Mouse (Mus musculus): ENCODE results near the gene Glis3. TPM values are rescaled to one million over a fixed set of nuclear protein-coding genes. Genes with fewer than 3 reads are reported as not detected.

The Glis3 gene
- total RNA-seq, 1 experiment: 3.3 TPM

GRCm38 (mm10) chr19:28408787-28409186 lies 271.1 kb downstream of the Glis3 start:
- TF ChIP-seq ZNF384 (IDR thresholded peaks at IDR 0.05; ENCODE audit: low read depth, low read length) (no peak), MAFK (IDR thresholded peaks at IDR 0.05; ENCODE audit: insufficient read depth, low read depth, low read length) (no peak), ZC3H11A (IDR thresholded peaks at IDR 0.05; ENCODE audit: borderline replicate concordance, low read depth, low read length) (no peak), CHD2 (IDR thresholded peaks at IDR 0.05; ENCODE audit: low read depth, low read length) (no peak), HCFC1 (IDR thresholded peaks at IDR 0.05; ENCODE audit: borderline replicate concordance, insufficient read depth, low read length) (no peak)
- Histone ChIP-seq H3K4me1 (ENCODE audit: control insufficient read depth in 2 of 2, insufficient read depth in 2 of 2, low read length in 2 of 2, poor library complexity in 1 of 2) (no peaks in the 10 kb centered on the region), H3K4me3 (ENCODE audit: insufficient read depth in 1 of 2, low read depth in 1 of 2, low read length in 2 of 2, poor library complexity in 1 of 2, severe bottlenecking in 1 of 2) (no peak overlapping the region), H3K36me3 (ENCODE audit: control insufficient read depth, insufficient read depth, low read length, poor library complexity, severe bottlenecking) (no peaks in the 10 kb centered on the region), H3K27ac (ENCODE audit: insufficient read depth, low read depth, low read length, poor library complexity, severe bottlenecking) (no peak overlapping the region), H3K9me3 (ENCODE audit: control insufficient read depth, insufficient read depth, low read depth, low read length) (no peaks in the 10 kb centered on the region), H3K9ac (ENCODE audit: insufficient read depth, low read depth, low read length, poor library complexity, severe bottlenecking) (no peak overlapping the region)
- DNase-seq (ENCODE audit: low read depth, low spot score): no peak
- in situ Hi-C loops (cut with MboI; ENCODE audit: low sequenced_read_pairs in 2 of 2, unreplicated experiment in 2 of 2): no loop called here

DNA sequence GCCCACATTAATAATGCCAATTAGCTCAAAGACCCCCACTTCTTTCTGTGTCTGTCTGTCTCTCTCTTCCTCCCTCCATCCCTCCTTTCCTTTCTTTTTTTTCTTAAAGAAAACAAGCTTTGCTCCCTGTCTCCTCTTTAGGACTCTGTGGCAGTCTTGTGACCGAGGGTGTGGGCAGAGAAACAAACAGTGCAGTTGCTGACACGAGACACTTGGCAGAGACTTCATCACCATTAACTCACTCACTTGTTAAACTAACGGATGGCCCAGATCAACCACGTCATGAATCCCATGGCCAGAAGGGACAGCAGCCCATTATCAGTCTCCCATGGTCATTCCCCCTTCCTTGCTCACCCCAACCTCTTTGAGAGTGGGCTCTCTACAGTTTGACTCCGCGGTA lies 276.9 kb downstream of the Glis3 start:
- H3K4me3 ChIP-seq (ENCODE audit: insufficient read depth in 1 of 2, low read depth in 1 of 2, low read length in 2 of 2, poor library complexity in 1 of 2, severe bottlenecking in 1 of 2): no peak overlapping the region
- no peaks in the 10 kb centered on the region for H3K9me3 ChIP-seq (ENCODE audit: control insufficient read depth, insufficient read depth, low read depth, low read length)
- H3K4me1 ChIP-seq (ENCODE audit: control insufficient read depth in 2 of 2, insufficient read depth in 2 of 2, low read length in 2 of 2, poor library complexity in 1 of 2): no peaks in the 10 kb centered on the region
- in situ Hi-C loops (cut with MboI; ENCODE audit: low sequenced_read_pairs in 2 of 2, unreplicated experiment in 2 of 2): no loop called here
- H3K36me3 ChIP-seq (ENCODE audit: control insufficient read depth, insufficient read depth, low read length, poor library complexity, severe bottlenecking): no peaks in the 10 kb centered on the region
- TF ChIP-seq HCFC1 (IDR thresholded peaks at IDR 0.05; ENCODE audit: borderline replicate concordance, insufficient read depth, low read length) (no peak), MAFK (IDR thresholded peaks at IDR 0.05; ENCODE audit: insufficient read depth, low read depth, low read length) (no peak), ZC3H11A (IDR thresholded peaks at IDR 0.05; ENCODE audit: borderline replicate concordance, low read depth, low read length) (no peak), CHD2 (IDR thresholded peaks at IDR 0.05; ENCODE audit: low read depth, low read length) (no peak), ZNF384 (IDR thresholded peaks at IDR 0.05; ENCODE audit: low read depth, low read length) (no peak)
- no peak overlapping the region for H3K27ac ChIP-seq (ENCODE audit: insufficient read depth, low read depth, low read length, poor library complexity, severe bottlenecking)
- DNase-seq (ENCODE audit: low read depth, low spot score): no peak
- H3K9ac ChIP-seq (ENCODE audit: insufficient read depth, low read depth, low read length, poor library complexity, severe bottlenecking): no peak overlapping the region

GRCm38 (mm10) chr19:28395584-28395861 lies 284.4 kb downstream of the Glis3 start:
- H3K9me3 ChIP-seq (ENCODE audit: control insufficient read depth, insufficient read depth, low read depth, low read length): no peaks in the 10 kb centered on the region
- no peaks in the 10 kb centered on the region for H3K4me1 ChIP-seq (ENCODE audit: control insufficient read depth in 2 of 2, insufficient read depth in 2 of 2, low read length in 2 of 2, poor library complexity in 1 of 2)
- no peak overlapping the region for H3K27ac ChIP-seq (ENCODE audit: insufficient read depth, low read depth, low read length, poor library complexity, severe bottlenecking)
- no peaks in the 10 kb centered on the region for H3K36me3 ChIP-seq (ENCODE audit: control insufficient read depth, insufficient read depth, low read length, poor library complexity, severe bottlenecking)
- TF ChIP-seq CHD2 (IDR thresholded peaks at IDR 0.05; ENCODE audit: low read depth, low read length): no peak
- TF ChIP-seq HCFC1 (IDR thresholded peaks at IDR 0.05; ENCODE audit: borderline replicate concordance, insufficient read depth, low read length): no peak
- TF ChIP-seq MAFK (IDR thresholded peaks at IDR 0.05; ENCODE audit: insufficient read depth, low read depth, low read length): no peak
- no peak for TF ChIP-seq ZNF384 (IDR thresholded peaks at IDR 0.05; ENCODE audit: low read depth, low read length)
- TF ChIP-seq ZC3H11A (IDR thresholded peaks at IDR 0.05; ENCODE audit: borderline replicate concordance, low read depth, low read length): no peak
- H3K4me3 ChIP-seq (ENCODE audit: insufficient read depth in 1 of 2, low read depth in 1 of 2, low read length in 2 of 2, poor library complexity in 1 of 2, severe bottlenecking in 1 of 2): no peak overlapping the region
- no peak for DNase-seq (ENCODE audit: low read depth, low spot score)
- in situ Hi-C loops (cut with MboI; ENCODE audit: low sequenced_read_pairs in 2 of 2, unreplicated experiment in 2 of 2): no loop called here
- no peak overlapping the region for H3K9ac ChIP-seq (ENCODE audit: insufficient read depth, low read depth, low read length, poor library complexity, severe bottlenecking)

GRCm38 (mm10) chr19:28394826-28395583 lies 284.9 kb downstream of the Glis3 start:
- in situ Hi-C loops (cut with MboI; ENCODE audit: low sequenced_read_pairs in 2 of 2, unreplicated experiment in 2 of 2): no loop called here
- Histone ChIP-seq H3K36me3 (ENCODE audit: control insufficient read depth, insufficient read depth, low read length, poor library complexity, severe bottlenecking) (no peaks in the 10 kb centered on the region), H3K4me1 (ENCODE audit: control insufficient read depth in 2 of 2, insufficient read depth in 2 of 2, low read length in 2 of 2, poor library complexity in 1 of 2) (no peaks in the 10 kb centered on the region), H3K27ac (ENCODE audit: insufficient read depth, low read depth, low read length, poor library complexity, severe bottlenecking) (no peak overlapping the region), H3K9me3 (ENCODE audit: control insufficient read depth, insufficient read depth, low read depth, low read length) (no peaks in the 10 kb centered on the region), H3K4me3 (ENCODE audit: insufficient read depth in 1 of 2, low read depth in 1 of 2, low read length in 2 of 2, poor library complexity in 1 of 2, severe bottlenecking in 1 of 2) (no peak overlapping the region), H3K9ac (ENCODE audit: insufficient read depth, low read depth, low read length, poor library complexity, severe bottlenecking) (no peak overlapping the region)
- DNase-seq (ENCODE audit: low read depth, low spot score): no peak
- no peak for TF ChIP-seq HCFC1 (IDR thresholded peaks at IDR 0.05; ENCODE audit: borderline replicate concordance, insufficient read depth, low read length)
- TF ChIP-seq ZC3H11A (IDR thresholded peaks at IDR 0.05; ENCODE audit: borderline replicate concordance, low read depth, low read length): no peak
- TF ChIP-seq ZNF384 (IDR thresholded peaks at IDR 0.05; ENCODE audit: low read depth, low read length): no peak
- no peak for TF ChIP-seq MAFK (IDR thresholded peaks at IDR 0.05; ENCODE audit: insufficient read depth, low read depth, low read length)
- no peak for TF ChIP-seq CHD2 (IDR thresholded peaks at IDR 0.05; ENCODE audit: low read depth, low read length)

Measured in ES-E14 (cell line).